Mouse (Mus musculus) ES-Bruce4 (cell line): Measurements from ENCODE around the gene Avil. TPM values are rescaled to one million over a fixed set of nuclear protein-coding genes. Genes with fewer than 3 reads are reported as not detected.

Experiments used
- H3K27ac ChIP-seq: 2 replicates; pipeline ENCODE4 v1.5.1; 2012; ENCODE audit warnings: low read length, inconsistent platforms; ENCODE audit not compliant: insufficient read depth
- H3K27me3 ChIP-seq: 2 replicates; pipeline ENCODE4 v1.6.1; 2012; ENCODE audit warnings: mild to moderate bottlenecking, low read length, inconsistent platforms; ENCODE audit not compliant: control insufficient read depth, poor library complexity, insufficient read depth, severe bottlenecking
- H3K36me3 ChIP-seq: 2 replicates; pipeline ENCODE4 v1.6.1; 2012; ENCODE audit warnings: inconsistent platforms, mild to moderate bottlenecking, low read length, moderate library complexity; ENCODE audit not compliant: control insufficient read depth, poor library complexity, insufficient read depth, severe bottlenecking
- H3K4me1 ChIP-seq: one replicate; pipeline ENCODE4 v1.8.1; 2011; ENCODE audit warnings: low read length; ENCODE audit not compliant: control insufficient read depth, insufficient read depth
- H3K4me3 ChIP-seq: 2 replicates; pipeline ENCODE4 v1.5.1; 2011; ENCODE audit warnings: low read depth, mild to moderate bottlenecking, low read length
- H3K9ac ChIP-seq: 2 replicates; pipeline ENCODE4 v1.6.1; 2012; ENCODE audit warnings: low read depth, mild to moderate bottlenecking, inconsistent platforms; ENCODE audit not compliant: poor library complexity, severe bottlenecking
- H3K9me3 ChIP-seq: replicated peaks from 2 replicates; pipeline ENCODE4 v1.6.1; 2012; ENCODE audit warnings: mild to moderate bottlenecking, low read length, inconsistent platforms; ENCODE audit not compliant: control insufficient read depth, poor library complexity, insufficient read depth, severe bottlenecking
- CTCF ChIP-seq: IDR thresholded peaks from one replicate; pipeline ENCODE4 v1.8.1; 2011; ENCODE audit warnings: low read depth, low read length
- EP300 ChIP-seq: IDR thresholded peaks from 2 replicates; pipeline ENCODE4 v1.6.1; 2011; ENCODE audit warnings: low read depth, low read length; ENCODE audit not compliant: insufficient read depth
- POLR2A ChIP-seq: IDR thresholded peaks from one replicate; pipeline ENCODE4 v1.8.1; 2011; ENCODE audit warnings: low read length; ENCODE audit not compliant: insufficient read depth
- polyA plus RNA-seq: library from polyadenylated mRNA; stranded (reverse); fragments of >200 nt; gene quantifications from 2 replicates; pipeline ENCODE4 v1.2.4, GENCODE M21; 2011; ENCODE audit warnings: low read depth; ENCODE audit not compliant: missing spikeins, insufficient read depth, insufficient read length

The Avil gene
- polyA plus RNA-seq, 1 experiment: 0.19 TPM

- Histone ChIP-seq H3K36me3 (no peaks in the 10 kb centered on the region), H3K9me3 (no peaks in the 10 kb centered on the region), H3K9ac (no peak overlapping the region), H3K4me1 (peaks cover 4% of the 10 kb centered on the region), H3K27ac (no peak overlapping the region), H3K27me3 (no peaks in the 10 kb centered on the region), H3K4me3 (no peak overlapping the region)
- no peak for TF ChIP-seq EP300
- no peak for TF ChIP-seq POLR2A
- no peak for TF ChIP-seq CTCF
Observed at GRCm38 (mm10) chr10:126961757-126962156, 38.8 kb upstream of the Avil start.

GRCm38 (mm10) chr10:126962271-126962965 is 38.1 kb upstream of the Avil start:
- no peaks in the 10 kb centered on the region for H3K27me3 ChIP-seq
- no peaks in the 10 kb centered on the region for H3K9me3 ChIP-seq
- H3K27ac ChIP-seq: no peak overlapping the region
- peak overlapping the region; percentile 7; the same call in 1 of the 2 replicates for H3K4me3 ChIP-seq
- no peak for TF ChIP-seq EP300
- TF ChIP-seq POLR2A: no peak
- TF ChIP-seq CTCF: no peak
- H3K9ac ChIP-seq: no peak overlapping the region
- H3K4me1 ChIP-seq: peaks cover 2% of the 10 kb centered on the region
- no peaks in the 10 kb centered on the region for H3K36me3 ChIP-seq

- no peak overlapping the region for H3K27ac ChIP-seq
- no peaks in the 10 kb centered on the region for H3K9me3 ChIP-seq
- no peak overlapping the region for H3K9ac ChIP-seq
Observed at GRCm38 (mm10) chr10:126962966-126963330, 37.6 kb upstream of the Avil start.

GRCm38 (mm10) chr10:126963821-126964220 is 36.7 kb upstream of the Avil start:
- Histone ChIP-seq H3K9ac (no peak overlapping the region), H3K4me1 (peaks cover 2% of the 10 kb centered on the region), H3K27me3 (no peaks in the 10 kb centered on the region), H3K36me3 (no peaks in the 10 kb centered on the region), H3K4me3 (no peak overlapping the region), H3K27ac (no peak overlapping the region), H3K9me3 (no peaks in the 10 kb centered on the region)
- TF ChIP-seq CTCF: no peak

More at GRCm38 (mm10) chr10:126962966-126963330, 37.6 kb upstream of the Avil start:
- H3K4me1 ChIP-seq: peaks cover 2% of the 10 kb centered on the region
- H3K36me3 ChIP-seq: no peaks in the 10 kb centered on the region
- TF ChIP-seq POLR2A (no peak), EP300 (no peak), CTCF (no peak)
- H3K27me3 ChIP-seq: no peaks in the 10 kb centered on the region
- no peak overlapping the region for H3K4me3 ChIP-seq

GRCm38 (mm10) chr10:126971363-126972050 is 29.0 kb upstream of the Avil start:
- peak overlapping the region; percentile 34 for H3K9ac ChIP-seq
- no peaks in the 10 kb centered on the region for H3K9me3 ChIP-seq
- H3K27me3 ChIP-seq: no peaks in the 10 kb centered on the region
- H3K27ac ChIP-seq: peak overlapping the region; percentile 91
- TF ChIP-seq CTCF (no peak), EP300 (no peak), POLR2A (no peak)
- peaks cover 2% of the 10 kb centered on the region for H3K4me1 ChIP-seq
- peak overlapping the region; percentile 45 for H3K4me3 ChIP-seq
- H3K36me3 ChIP-seq: no peaks in the 10 kb centered on the region

- no peak overlapping the region for H3K4me3 ChIP-seq
- 0 out of 2 replicates have a peak overlapping the region, but pooled peaks have one; percentile 2 for H3K9ac ChIP-seq
- no peak for TF ChIP-seq CTCF
- peak; percentile 98 for TF ChIP-seq EP300
- no peak for TF ChIP-seq POLR2A
Observed at GRCm38 (mm10) chr10:126972051-126972725, 28.3 kb upstream of the Avil start.

More at GRCm38 (mm10) chr10:126972051-126972725, 28.3 kb upstream of the Avil start:
- H3K27ac ChIP-seq: peak overlapping the region; percentile 83
- H3K9me3 ChIP-seq: no peaks in the 10 kb centered on the region
- peaks cover 2% of the 10 kb centered on the region for H3K4me1 ChIP-seq
- no peaks in the 10 kb centered on the region for H3K36me3 ChIP-seq
- no peaks in the 10 kb centered on the region for H3K27me3 ChIP-seq
